ENCODE assay signal across 11 mouse cellular contexts in genomic region chr10:108733982-108734381, GRCm38 (mm10). TPM values are rescaled to one million over a fixed set of nuclear protein-coding genes. Genes with fewer than 3 reads are reported as not detected.
DNase-seq lines count a peak whose midpoint lies in the region; ATAC-seq and TF ChIP-seq lines count a peak whose summit lies in the region.
"Had no signal": no experiment of that assay in that cellular context is flagged by ENCODE, and none has a peak within 500 bp of the region (broad histone marks: within the 10 kb centered on the region; RNA-seq: fewer than 3 reads in every experiment).

No protein-coding gene starts in this region.

- H3K27me3 ChIP-seq in kidney, postnatal 0 days (ENCODE audit: insufficient read depth, low read length), result no peaks in the 10 kb centered on the region
- no peaks in the 10 kb centered on the region for H3K27me3 ChIP-seq in MEL (ENCODE audit: control insufficient read depth in 1 of 2, insufficient read depth in 2 of 2, low read length in 2 of 2)
- H3K27me3 ChIP-seq in limb, embryonic 13.5 days, result no peaks in the 10 kb centered on the region
- H3K27me3 ChIP-seq: embryonic facial prominence, embryonic 12.5 days had no signal

- H3K9me3 ChIP-seq in kidney, postnatal 0 days (replicated peaks; ENCODE audit: low read length), result no peaks in the 10 kb centered on the region
- H3K9me3 ChIP-seq in MEL (replicated peaks; ENCODE audit: insufficient read depth, low read length), result no peaks in the 10 kb centered on the region
- H3K9me3 ChIP-seq in limb, embryonic 13.5 days, result no peaks in the 10 kb centered on the region

- no peaks in the 10 kb centered on the region for H3K36me3 ChIP-seq in kidney, postnatal 0 days (ENCODE audit: insufficient read depth, low read length)
- H3K36me3 ChIP-seq in MEL (ENCODE audit: control insufficient read depth in 1 of 2, insufficient read depth in 2 of 2, low read length in 2 of 2), result no peaks in the 10 kb centered on the region
- no peaks in the 10 kb centered on the region for H3K36me3 ChIP-seq in limb, embryonic 13.5 days
- H3K36me3 ChIP-seq: embryonic facial prominence, embryonic 12.5 days had no signal

- H3K4me1 ChIP-seq in kidney, postnatal 0 days (replicated peaks; ENCODE audit: insufficient read depth, low read length), result no peaks in the 10 kb centered on the region
- H3K4me1 ChIP-seq in MEL (ENCODE audit: control insufficient read depth in 1 of 2, insufficient read depth in 2 of 2, low read length in 2 of 2), result no peaks in the 10 kb centered on the region
- H3K4me1 ChIP-seq in limb, embryonic 13.5 days, result no peaks in the 10 kb centered on the region
- H3K4me1 ChIP-seq: embryonic facial prominence, embryonic 12.5 days had no signal

- no peak for TF ChIP-seq EP300 in MEL (IDR thresholded peaks at IDR 0.05; ENCODE audit: low read depth in 1 of 2, low read length in 2 of 2)

- TF ChIP-seq RAD21 in MEL (IDR thresholded peaks at IDR 0.05; ENCODE audit: low read depth, low read length), result peak; percentile 40

- no peak overlapping the region for H3K9ac ChIP-seq in kidney, postnatal 0 days (ENCODE audit: low read depth, low read length)
- no peak overlapping the region for H3K9ac ChIP-seq in MEL (ENCODE audit: control insufficient read depth, low read depth, low read length, poor library complexity, severe bottlenecking)
- no peak overlapping the region for H3K9ac ChIP-seq in limb, embryonic 13.5 days
- H3K9ac ChIP-seq: embryonic facial prominence, embryonic 12.5 days had no signal

- 68% methylated on average over 2 of the region's 2 CpGs for WGBS in kidney, postnatal 0 days
- 59% methylated on average over 2 of the region's 2 CpGs for WGBS in limb, embryonic 13.5 days

- peak; percentile 81 for TF ChIP-seq CTCF in kidney, postnatal 0 days (IDR thresholded peaks at IDR 0.05; ENCODE audit: low read depth)
- peak in 1 of 3 experiments; percentile 35; a peak in 2 of 6 replicates for TF ChIP-seq CTCF in MEL (IDR thresholded peaks at IDR 0.05 in 2 of 3, conservative IDR thresholded peaks at IDR 0.05 in 1 of 3; ENCODE audit: control insufficient read depth in 1 of 3, insufficient read depth in 1 of 3, low read depth in 2 of 3, low read length in 3 of 3, poor library complexity in 1 of 3, severe bottlenecking in 1 of 3)

- no peak for ATAC-seq in kidney, postnatal 0 days (replicated peaks; ENCODE audit: low FRiP score, low read depth)
- peak; percentile 83; the same call in 1 of the 2 replicates for ATAC-seq in limb, embryonic 13.5 days (ENCODE audit: low FRiP score, low read depth)
- no peak; the same call in 1 of the 2 replicates for ATAC-seq in frontal cortex, adult (ENCODE audit: low TSS enrichment)

- no peaks in the 10 kb centered on the region for H3K79me2 ChIP-seq in MEL (ENCODE audit: control insufficient read depth, insufficient read depth, low read length, poor library complexity)

- no peak overlapping the region for H3K4me3 ChIP-seq in kidney, postnatal 0 days (replicated peaks; ENCODE audit: low read depth, low read length)
- no peak overlapping the region for H3K4me3 ChIP-seq in MEL (ENCODE audit: control insufficient read depth in 1 of 2, insufficient read depth in 1 of 2, low read depth in 2 of 2, low read length in 2 of 2)
- no peak overlapping the region for H3K4me3 ChIP-seq in limb, embryonic 13.5 days
- H3K4me3 ChIP-seq: embryonic facial prominence, embryonic 12.5 days had no signal

- no peak overlapping the region for H3K27ac ChIP-seq in kidney, postnatal 0 days
- no peak overlapping the region for H3K27ac ChIP-seq in MEL (ENCODE audit: control insufficient read depth, low read depth, low read length)
- no peak overlapping the region for H3K27ac ChIP-seq in limb, embryonic 13.5 days
- H3K27ac ChIP-seq: embryonic facial prominence, embryonic 12.5 days had no signal

- no peak overlapping the region for H3K4me2 ChIP-seq in kidney, postnatal 0 days (ENCODE audit: low read length)
- no peak overlapping the region for H3K4me2 ChIP-seq in limb, embryonic 13.5 days (replicated peaks)
- H3K4me2 ChIP-seq: embryonic facial prominence, embryonic 12.5 days had no signal

- DNase-seq in kidney, postnatal 0 days (ENCODE audit: low spot score), result peak; percentile 60
- DNase-seq in kidney, adult 18-20 months, result no peak
- DNase-seq in MEL (ENCODE audit: low read depth, low spot score), result peak; percentile 5
- peak; percentile 11 for DNase-seq in adrenal gland, postnatal 14 days
- DNase-seq in left cerebral cortex, adult 8-10 months (ENCODE audit: low spot score in 2 of 2), result no peak
- no peak for DNase-seq in urinary bladder, adult 2 months (ENCODE audit: low spot score)

- TF ChIP-seq POLR2A in MEL (IDR thresholded peaks at IDR 0.05; ENCODE audit: control insufficient read depth in 1 of 2, insufficient read depth in 1 of 2, low read depth in 1 of 2, low read length in 2 of 2, poor library complexity in 1 of 2), result no peak

TF ChIP-seq in MEL, 35 proteins besides CTCF, POLR2A, EP300 and RAD21:
- TF ChIP-seq USF1 (IDR thresholded peaks at IDR 0.05; ENCODE audit: low read depth, low read length), result no peak
- TF ChIP-seq SMC3 (IDR thresholded peaks at IDR 0.05; ENCODE audit: low read depth, low read length), result peak; percentile 38
- no peak for TF ChIP-seq POLR2AphosphoS5 (IDR thresholded peaks at IDR 0.05; ENCODE audit: borderline replicate concordance, low read depth, low read length)

RNA-seq across cellular contexts. Expression of gene Gm5136, which starts 34.0 kb away (rescaled TPM):
- polyA plus RNA-seq in kidney, postnatal 0 days (2015; fragmentation: Nextera tagmentation; extraction: Ambion mirVana), result not detected in 2 replicates
- total RNA-seq in MEL (2012; rRNA removed), result not detected in 2 replicates
- not detected for polyA plus RNA-seq in MEL (2012; ENCODE audit: insufficient read depth in 1 of 2, insufficient read length in 2 of 2, low read depth in 1 of 2, low replicate concordance in 2 of 2, missing spikeins in 1 of 2)
- total RNA-seq in adrenal gland, postnatal 14 days (2021), result not detected in 2 replicates
- not detected in 2 replicates for polyA plus RNA-seq in limb, embryonic 13.5 days (2015; fragmentation: Nextera tagmentation; extraction: Ambion mirVana)
- total RNA-seq in left cerebral cortex, adult 8-10 months (2022), result 1 to 10 TPM; 2.6 to 3.7 (median 3.2) TPM
- not detected in 2 replicates for polyA plus RNA-seq in urinary bladder, adult 2 months (2012; rRNA removed)
- polyA plus RNA-seq: embryonic facial prominence, embryonic 12.5 days; limb, embryonic 11.5 days; stomach, embryonic 16.5 days had no signal

Comparison
In these comparisons a context has a peak if more than half of its experiments do, and no peak if none do; other contexts are left out.
1. DNase-seq: peak in kidney, postnatal 0 days (single experiment), MEL (single experiment) and adrenal gland, postnatal 14 days (single experiment); none in kidney, adult 18-20 months (single experiment), left cerebral cortex, adult 8-10 months (0 of 2) and urinary bladder, adult 2 months (single experiment).